Mouse (Mus musculus) forebrain, embryonic 11.5 days (tissue): ENCODE measurements at regions not wholly inside any gene's neighbourhood (a gene's known extent, or its start where the extent isn't known, plus 50 kb on each side); places are given as distances from the start of the nearest gene placed in this dataset. TPM values are rescaled to one million over a fixed set of nuclear protein-coding genes. Genes with fewer than 3 reads are reported as not detected.

Experiments
- ATAC-seq: fragments of 200-750 bp; cut with Nextera tagmentation; replicated peaks from 2 replicates; pipeline ENCODE4 v1.8.0; 2017; ENCODE audit warnings: moderate TSS enrichment; ENCODE audit not compliant: low FRiP score
- DNase-seq: peaks from one replicate; pipeline ENCODE4 v3.0.0-alpha.2; 2017; ENCODE audit warnings: low spot score
- H3K27ac ChIP-seq: fragments of 300-500 bp; sonication (generic); 2 replicates; pipeline ENCODE4 v1.5.1; 2014; ENCODE audit warnings: low read depth, low read length
- H3K27me3 ChIP-seq: fragments of 300-500 bp; sonication (generic); 2 replicates; pipeline ENCODE4 v1.6.1; 2014; ENCODE audit warnings: mild to moderate bottlenecking, low read length, mixed read lengths; ENCODE audit not compliant: control insufficient read depth, insufficient read depth
- H3K36me3 ChIP-seq: fragments of 300-500 bp; sonication (generic); 2 replicates; pipeline ENCODE4 v1.6.1; 2014; ENCODE audit warnings: mild to moderate bottlenecking, low read length, moderate library complexity, mixed read lengths; ENCODE audit not compliant: control insufficient read depth, insufficient read depth
- H3K4me1 ChIP-seq: fragments of 300-500 bp; sonication (generic); replicated peaks from 2 replicates; pipeline ENCODE4 v1.6.1; 2014; ENCODE audit warnings: low read length, mixed read lengths; ENCODE audit not compliant: control insufficient read depth, insufficient read depth
- H3K4me2 ChIP-seq: fragments of 300-500 bp; sonication (generic); 2 replicates; pipeline ENCODE4 v1.6.1; 2014; ENCODE audit warnings: low read depth, mild to moderate bottlenecking, low read length, moderate library complexity, mixed read lengths; ENCODE audit not compliant: severe bottlenecking
- H3K4me3 ChIP-seq: fragments of 300-500 bp; sonication (generic); 2 replicates; pipeline ENCODE4 v1.5.1; 2014; ENCODE audit warnings: low read depth, low read length
- H3K9ac ChIP-seq: fragments of 300-500 bp; sonication (generic); 2 replicates; pipeline ENCODE4 v1.6.1; 2014; ENCODE audit warnings: low read length
- H3K9me3 ChIP-seq: fragments of 300-500 bp; sonication (generic); 2 replicates; pipeline ENCODE4 v1.6.1; 2016; ENCODE audit warnings: low read length, mixed read lengths; ENCODE audit not compliant: control insufficient read depth
- WGBS: fragments of 180-500 bp; shearing (Covaris S2); extraction: QIAGEN DNeasy Blood & Tissue Kit; methylation state at CpG from one replicate; pipeline ENCODE4 v1.1.7; 2014; 5-methylcytosine and 5-hydroxymethylcytosine counted together
- microRNA-seq: library from miRNA; unstranded; fragments of <30 nt; microRNA quantifications from one replicate; pipeline ENCODE4, GENCODE M21; 2016; ENCODE audit not compliant: insufficient number of aligned reads

- Histone ChIP-seq H3K4me3 (no peak overlapping the region), H3K4me2 (no peak overlapping the region), H3K9me3 (no peaks in the 10 kb centered on the region), H3K27me3 (no peaks in the 10 kb centered on the region), H3K4me1 (no peaks in the 10 kb centered on the region), H3K36me3 (no peaks in the 10 kb centered on the region), H3K9ac (no peak overlapping the region), H3K27ac (no peak overlapping the region)
- ATAC-seq, result no peak
- DNase-seq, result no peak
Measured at GRCm38 (mm10) chr15:22344321-22344720, 204.5 kb upstream of the Cdh18 start.

GRCm38 (mm10) chr15:22351502-22351901 is 197.3 kb upstream of the Cdh18 start:
- no peak for ATAC-seq
- Histone ChIP-seq H3K4me1 (no peaks in the 10 kb centered on the region), H3K27me3 (no peaks in the 10 kb centered on the region), H3K4me2 (no peak overlapping the region), H3K9me3 (no peaks in the 10 kb centered on the region), H3K9ac (no peak overlapping the region), H3K4me3 (no peak overlapping the region), H3K27ac (no peak overlapping the region), H3K36me3 (no peaks in the 10 kb centered on the region)
- WGBS, result 84% methylated on average over 1 of the region's 1 CpGs
- DNase-seq, result no peak

Small RNA genes in the stretch of these regions (microRNA-seq; reads per million reads assigned to microRNA genes)
- not detected for gene Gm27525
